Mouse (Mus musculus) ES-Bruce4 (cell line): ENCODE results near the gene Lrrc8c. TPM values are rescaled to one million over a fixed set of nuclear protein-coding genes. Genes with fewer than 3 reads are reported as not detected.

Experiments used
- H3K27ac ChIP-seq: 2 replicates; pipeline ENCODE4 v1.5.1; 2012; ENCODE audit warnings: low read length, inconsistent platforms; ENCODE audit not compliant: insufficient read depth
- H3K27me3 ChIP-seq: 2 replicates; pipeline ENCODE4 v1.6.1; 2012; ENCODE audit warnings: mild to moderate bottlenecking, low read length, inconsistent platforms; ENCODE audit not compliant: control insufficient read depth, poor library complexity, insufficient read depth, severe bottlenecking
- H3K36me3 ChIP-seq: 2 replicates; pipeline ENCODE4 v1.6.1; 2012; ENCODE audit warnings: inconsistent platforms, mild to moderate bottlenecking, low read length, moderate library complexity; ENCODE audit not compliant: control insufficient read depth, poor library complexity, insufficient read depth, severe bottlenecking
- H3K4me1 ChIP-seq: one replicate; pipeline ENCODE4 v1.8.1; 2011; ENCODE audit warnings: low read length; ENCODE audit not compliant: control insufficient read depth, insufficient read depth
- H3K4me3 ChIP-seq: 2 replicates; pipeline ENCODE4 v1.5.1; 2011; ENCODE audit warnings: low read depth, mild to moderate bottlenecking, low read length
- H3K9ac ChIP-seq: 2 replicates; pipeline ENCODE4 v1.6.1; 2012; ENCODE audit warnings: low read depth, mild to moderate bottlenecking, inconsistent platforms; ENCODE audit not compliant: poor library complexity, severe bottlenecking
- H3K9me3 ChIP-seq: replicated peaks from 2 replicates; pipeline ENCODE4 v1.6.1; 2012; ENCODE audit warnings: mild to moderate bottlenecking, low read length, inconsistent platforms; ENCODE audit not compliant: control insufficient read depth, poor library complexity, insufficient read depth, severe bottlenecking
- CTCF ChIP-seq: IDR thresholded peaks from one replicate; pipeline ENCODE4 v1.8.1; 2011; ENCODE audit warnings: low read depth, low read length
- EP300 ChIP-seq: IDR thresholded peaks from 2 replicates; pipeline ENCODE4 v1.6.1; 2011; ENCODE audit warnings: low read depth, low read length; ENCODE audit not compliant: insufficient read depth
- POLR2A ChIP-seq: IDR thresholded peaks from one replicate; pipeline ENCODE4 v1.8.1; 2011; ENCODE audit warnings: low read length; ENCODE audit not compliant: insufficient read depth
- polyA plus RNA-seq: library from polyadenylated mRNA; stranded (reverse); fragments of >200 nt; gene quantifications from 2 replicates; pipeline ENCODE4 v1.2.4, GENCODE M21; 2011; ENCODE audit warnings: low read depth; ENCODE audit not compliant: missing spikeins, insufficient read depth, insufficient read length

Gene Lrrc8c
- polyA plus RNA-seq, 1 experiment = 11.5 TPM

DNA sequence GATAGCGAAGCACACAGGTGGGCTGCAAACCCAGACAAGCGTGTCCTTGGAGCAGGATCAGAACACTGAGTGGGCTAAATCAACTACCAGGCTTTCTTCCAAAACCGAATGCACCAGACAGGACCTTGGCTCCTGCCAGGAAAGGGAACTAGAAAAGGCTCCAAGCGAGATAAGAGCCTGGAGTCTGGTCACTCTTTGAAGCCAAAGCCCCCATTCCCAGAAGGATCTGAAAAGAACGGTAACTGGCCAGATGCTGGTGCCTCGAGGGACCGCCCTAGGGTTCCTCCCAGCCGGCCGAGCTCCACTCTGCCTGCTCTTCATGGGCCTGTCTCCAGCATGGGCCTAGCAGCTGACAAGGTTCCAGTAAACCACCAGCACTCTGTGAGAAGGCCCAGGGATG lies 83.4 kb downstream of the Lrrc8c start:
- no peak overlapping the region for H3K4me3 ChIP-seq
- H3K36me3 ChIP-seq = no peaks in the 10 kb centered on the region
- H3K9me3 ChIP-seq = no peaks in the 10 kb centered on the region
- TF ChIP-seq POLR2A (no peak), CTCF (no peak), EP300 (no peak)
- no peak overlapping the region for H3K27ac ChIP-seq
- H3K9ac ChIP-seq = no peak overlapping the region
- H3K27me3 ChIP-seq = no peaks in the 10 kb centered on the region
- H3K4me1 ChIP-seq = no peaks in the 10 kb centered on the region

DNA sequence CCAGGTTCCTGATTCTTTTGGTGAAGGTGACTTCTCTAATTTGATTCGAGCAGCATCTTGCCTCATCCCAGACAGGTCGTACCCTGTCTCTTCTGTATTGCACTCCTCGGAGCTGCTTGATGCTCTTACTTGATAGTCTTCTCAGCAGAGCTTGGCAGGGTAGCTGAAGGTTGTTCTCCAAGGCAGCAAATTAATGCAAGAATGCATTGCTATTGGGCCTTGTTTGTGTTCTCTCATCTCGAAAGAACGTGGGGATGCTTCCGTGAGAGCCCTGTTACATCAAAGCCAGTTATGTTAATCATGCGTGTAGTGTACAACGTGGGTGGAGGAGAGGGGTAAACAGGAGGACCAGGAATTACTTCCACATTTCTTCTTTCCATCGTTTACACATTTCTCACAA lies 86.5 kb downstream of the Lrrc8c start:
- H3K4me1 ChIP-seq = no peaks in the 10 kb centered on the region
- no peaks in the 10 kb centered on the region for H3K27me3 ChIP-seq
- H3K36me3 ChIP-seq = no peaks in the 10 kb centered on the region
- H3K9me3 ChIP-seq = no peaks in the 10 kb centered on the region; the same call in 1 of the 2 replicates
- no peak overlapping the region for H3K27ac ChIP-seq
- no peak overlapping the region for H3K9ac ChIP-seq
- no peak overlapping the region for H3K4me3 ChIP-seq
- TF ChIP-seq CTCF = no peak
- TF ChIP-seq POLR2A = no peak
- TF ChIP-seq EP300 = no peak

DNA sequence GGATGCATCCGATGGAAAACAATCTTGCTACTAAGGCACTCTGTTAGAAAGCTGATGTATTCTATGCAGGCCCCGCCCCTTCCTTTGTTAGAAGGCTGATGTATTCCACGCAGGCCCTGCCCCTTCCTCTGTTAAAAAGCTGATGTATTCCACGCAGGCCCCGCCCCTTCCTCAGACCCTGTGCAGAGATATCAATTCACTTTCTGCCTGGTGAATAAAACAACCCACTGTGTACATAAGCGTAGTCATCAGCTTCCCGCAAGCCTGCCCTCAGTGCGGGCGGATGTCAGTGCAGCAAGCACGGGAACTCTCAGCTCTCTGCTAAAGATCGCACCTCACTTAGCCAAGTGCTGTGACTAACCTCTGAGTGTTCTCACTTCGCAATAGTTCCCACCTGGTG lies 90.5 kb downstream of the Lrrc8c start:
- Histone ChIP-seq H3K9ac (no peak overlapping the region), H3K36me3 (no peaks in the 10 kb centered on the region), H3K27ac (no peak overlapping the region), H3K9me3 (no peaks in the 10 kb centered on the region; the same call in 1 of the 2 replicates), H3K27me3 (no peaks in the 10 kb centered on the region), H3K4me3 (peak overlapping the region; percentile 1; the same call in 1 of the 2 replicates), H3K4me1 (no peaks in the 10 kb centered on the region)
- TF ChIP-seq EP300 (no peak), CTCF (no peak), POLR2A (no peak)

DNA sequence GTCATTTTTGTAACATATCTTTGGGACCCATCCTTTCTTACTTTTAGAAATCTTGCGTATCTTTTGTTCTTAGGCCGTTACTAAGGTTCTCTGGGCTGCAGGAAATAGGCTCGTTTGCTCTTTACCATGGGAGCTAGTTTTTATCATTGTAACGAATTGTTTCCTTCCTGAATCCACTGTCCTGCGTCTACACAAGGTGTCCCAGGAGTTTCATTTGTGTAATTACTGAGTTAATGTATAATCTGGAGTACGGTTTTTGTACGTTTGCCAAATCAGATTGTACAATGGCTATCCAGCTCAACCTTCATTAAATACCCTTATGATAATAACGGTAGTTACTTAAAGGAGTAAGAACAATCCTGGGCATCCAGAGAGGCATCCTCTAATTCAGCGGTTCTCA lies 93.8 kb downstream of the Lrrc8c start:
- Histone ChIP-seq H3K27ac (no peak overlapping the region), H3K27me3 (no peaks in the 10 kb centered on the region), H3K36me3 (no peaks in the 10 kb centered on the region), H3K9ac (no peak overlapping the region), H3K4me3 (no peak overlapping the region), H3K9me3 (no peaks in the 10 kb centered on the region; the same call in 1 of the 2 replicates), H3K4me1 (no peaks in the 10 kb centered on the region)
- TF ChIP-seq CTCF (no peak), EP300 (no peak), POLR2A (no peak)

DNA sequence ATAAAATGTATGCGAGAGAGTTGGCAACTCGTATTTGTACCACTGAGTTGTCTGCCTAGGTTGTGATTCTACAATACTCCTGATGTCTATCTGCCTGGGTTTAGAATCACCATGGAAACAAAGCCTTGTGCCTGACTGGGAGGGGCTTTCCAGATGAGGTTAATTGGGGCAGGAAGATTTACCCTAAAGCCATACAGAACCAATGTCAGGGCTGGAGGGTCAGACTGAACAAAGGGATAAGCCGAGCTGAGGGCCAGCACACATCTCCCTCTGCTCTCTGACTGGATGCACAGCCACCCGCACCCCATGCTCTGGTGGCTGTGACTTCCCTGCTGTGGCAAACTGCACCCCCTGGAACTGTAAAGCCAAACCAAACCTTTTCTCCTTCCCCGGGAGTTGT lies 94.8 kb downstream of the Lrrc8c start:
- Histone ChIP-seq H3K9ac (no peak overlapping the region), H3K9me3 (no peaks in the 10 kb centered on the region), H3K36me3 (no peaks in the 10 kb centered on the region), H3K27ac (no peak overlapping the region), H3K4me1 (no peaks in the 10 kb centered on the region), H3K4me3 (no peak overlapping the region), H3K27me3 (no peaks in the 10 kb centered on the region)
- TF ChIP-seq POLR2A (no peak), EP300 (no peak), CTCF (no peak)

DNA sequence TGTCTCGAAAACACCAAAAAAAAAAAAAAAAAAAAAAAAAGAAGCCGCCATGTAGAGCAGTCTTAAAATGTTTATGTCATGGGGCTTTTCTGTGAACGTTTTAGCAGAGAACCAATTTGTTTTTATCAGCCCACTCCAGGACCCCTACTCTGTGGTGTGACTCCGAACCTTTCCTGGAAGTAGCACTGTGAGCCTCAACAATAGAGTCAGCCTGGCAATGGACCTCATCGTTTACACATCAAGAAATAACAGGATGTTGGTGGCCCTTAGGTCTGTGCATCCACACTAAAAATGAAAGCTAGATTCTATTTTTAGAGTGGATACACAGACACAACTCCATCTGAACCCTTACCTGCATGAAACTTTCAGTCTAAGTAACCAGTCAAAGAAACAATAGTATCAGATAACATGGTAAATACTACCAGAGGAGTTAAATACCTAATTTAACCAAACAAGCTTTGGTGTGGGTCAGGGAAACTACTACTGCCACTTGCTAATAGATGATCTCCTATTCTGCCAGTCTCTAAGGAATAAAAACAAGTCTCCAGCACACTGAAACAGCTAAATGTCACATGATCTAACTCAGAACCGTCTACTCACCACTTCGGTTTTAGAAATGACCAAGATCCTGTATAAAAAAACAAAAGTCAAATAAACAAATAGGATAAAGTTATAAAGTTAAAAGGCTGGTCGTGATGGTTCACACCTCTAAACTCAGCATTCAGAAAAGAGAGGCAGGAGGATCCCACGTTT lies 95.7 kb downstream of the Lrrc8c start:
- Histone ChIP-seq H3K27me3 (no peaks in the 10 kb centered on the region), H3K4me3 (no peak overlapping the region), H3K36me3 (no peaks in the 10 kb centered on the region), H3K4me1 (no peaks in the 10 kb centered on the region), H3K9me3 (no peaks in the 10 kb centered on the region), H3K27ac (no peak overlapping the region), H3K9ac (no peak overlapping the region)
- TF ChIP-seq EP300 (no peak), POLR2A (no peak), CTCF (no peak)
